Mouse (Mus musculus): ENCODE measurements around the gene Dock8.

The Dock8 gene

GRCm38 (mm10) chr19:25203077-25203476, 203.7 kb downstream of the Dock8 start:
- DNase-seq = peak; percentile 48 to 74

GRCm38 (mm10) chr19:25206969-25207368, 207.6 kb downstream of the Dock8 start:
- peak; percentile 44 to 79 for DNase-seq

GRCm38 (mm10) chr19:25207731-25208361, 208.5 kb downstream of the Dock8 start:
- DNase-seq = peak; percentile 40 to 78

- DNase-seq = no peak
These were observed 209.3 kb downstream of the Dock8 start for GRCm38 (mm10) chr19:25208596-25209110.

- peak; percentile 83 to 86 for DNase-seq
These were observed 221.3 kb downstream of the Dock8 start for GRCm38 (mm10) chr19:25220611-25221010.

GRCm38 (mm10) chr19:25221964-25222640, 222.8 kb downstream of the Dock8 start:
- DNase-seq = peak; percentile 75 to 89

GRCm38 (mm10) chr19:25230058-25230974, 231.0 kb downstream of the Dock8 start:
- DNase-seq = no peak

GRCm38 (mm10) chr19:25230975-25231334, 231.6 kb downstream of the Dock8 start:
- DNase-seq = no peak

- peak in 1 of 2 experiments; percentile 49 for DNase-seq
These were observed 232.7 kb downstream of the Dock8 start for GRCm38 (mm10) chr19:25232032-25232431.

- DNase-seq = peak; percentile 80 to 89
These were observed 237.5 kb downstream of the Dock8 start, which contains the start of gene Kank1 for GRCm38 (mm10) chr19:25236596-25237491. Kank1 (plus strand) TSS chr19:25236975.

- peak; percentile 76 to 88 for DNase-seq
These were observed 238.2 kb downstream of the Dock8 start for GRCm38 (mm10) chr19:25237492-25238040.

- DNase-seq = no peak
These were observed 238.8 kb downstream of the Dock8 start for GRCm38 (mm10) chr19:25238121-25238520.

- peak in 1 of 2 experiments; percentile 51 for DNase-seq
These were observed 244.2 kb downstream of the Dock8 start for GRCm38 (mm10) chr19:25243566-25243965.

- DNase-seq = peak in 1 of 2 experiments; percentile 49
These were observed 246.7 kb downstream of the Dock8 start for GRCm38 (mm10) chr19:25246062-25246461.

GRCm38 (mm10) chr19:25247858-25248552, 248.7 kb downstream of the Dock8 start:
- DNase-seq = no peak

- peak; percentile 25 to 54 for DNase-seq
These were observed 249.9 kb downstream of the Dock8 start for GRCm38 (mm10) chr19:25249230-25249629.

- DNase-seq = peak; percentile 31 to 48
These were observed 252.3 kb downstream of the Dock8 start for GRCm38 (mm10) chr19:25251610-25252140.

All from kidney, postnatal 25 days (tissue).